Mouse (Mus musculus) heart, embryonic 15.5 days (tissue): ENCODE data around the gene Cdyl2. TPM values are rescaled to one million over a fixed set of nuclear protein-coding genes. Genes with fewer than 3 reads are reported as not detected.

Experiments used
- ATAC-seq: fragments of 200-750 bp; cut with Nextera tagmentation; replicated peaks from 2 replicates; pipeline ENCODE4 v1.8.0; 2017; ENCODE audit warnings: low read depth, moderate TSS enrichment; ENCODE audit not compliant: insufficient number of reproducible peaks, insufficient read depth, low FRiP score
- H3K27ac ChIP-seq: fragments of 300-500 bp; sonication (generic); 2 replicates; pipeline ENCODE4 v1.5.1; 2015; ENCODE audit warnings: mild to moderate bottlenecking, inconsistent platforms
- H3K27me3 ChIP-seq: fragments of 300-500 bp; sonication (generic); 2 replicates; pipeline ENCODE4 v1.6.1; 2015; ENCODE audit warnings: inconsistent platforms
- H3K36me3 ChIP-seq: fragments of 300-500 bp; sonication (generic); 2 replicates; pipeline ENCODE4 v1.6.1; 2015; ENCODE audit warnings: mild to moderate bottlenecking, inconsistent platforms
- H3K4me1 ChIP-seq: fragments of 300-500 bp; sonication (generic); replicated peaks from 2 replicates; pipeline ENCODE4 v1.6.1; 2015; ENCODE audit warnings: inconsistent platforms
- H3K4me2 ChIP-seq: fragments of 300-500 bp; sonication (generic); 2 replicates; pipeline ENCODE4 v1.6.1; 2015; ENCODE audit warnings: inconsistent platforms, mild to moderate bottlenecking, moderate library complexity
- H3K4me3 ChIP-seq: fragments of 300-500 bp; sonication (generic); 2 replicates; pipeline ENCODE4 v1.5.1; 2015; ENCODE audit warnings: mild to moderate bottlenecking, inconsistent platforms
- H3K9ac ChIP-seq: fragments of 300-500 bp; sonication (generic); 2 replicates; pipeline ENCODE4 v1.6.1; 2015; ENCODE audit warnings: mild to moderate bottlenecking, inconsistent platforms
- H3K9me3 ChIP-seq: fragments of 300-500 bp; sonication (generic); replicated peaks from 2 replicates; pipeline ENCODE4 v1.6.1; 2016; ENCODE audit warnings: inconsistent platforms
- WGBS: fragments of 180-500 bp; shearing (Covaris S2); methylation state at CpG from one replicate; pipeline ENCODE4 v1.1.7; 2015; ENCODE audit warnings: mixed read lengths; 5-methylcytosine and 5-hydroxymethylcytosine counted together
- polyA plus RNA-seq: library from polyadenylated mRNA; unstranded; fragments of >200 nt; fragmentation: Nextera tagmentation; extraction: Ambion mirVana; gene quantifications from 2 replicates; pipeline ENCODE4 v1.2.1, GENCODE M21; 2015

Gene Cdyl2
- polyA plus RNA-seq, 1 experiment from 2014 or later: 4.1 TPM

DNA sequence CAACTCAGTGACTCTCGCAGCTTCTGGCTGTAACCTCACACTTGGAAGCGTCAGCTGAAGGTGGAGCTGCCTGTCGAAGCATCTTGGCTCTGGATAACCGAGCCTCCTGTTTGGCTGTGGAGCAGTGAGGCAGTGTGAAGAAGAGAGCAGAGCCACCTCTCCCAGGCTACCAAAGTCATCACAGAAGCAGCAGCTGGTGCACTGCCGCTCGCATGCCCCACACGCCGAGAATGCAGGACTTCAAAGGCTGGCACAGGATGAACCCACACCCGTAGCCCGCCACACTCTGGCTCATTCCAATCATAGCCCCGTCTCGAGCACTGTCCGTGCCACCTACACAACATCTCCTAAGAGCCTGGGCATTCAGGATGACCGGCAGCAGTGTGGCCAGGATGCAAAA is 142.7 kb downstream of the Cdyl2 start:
- no peaks in the 10 kb centered on the region for H3K27me3 ChIP-seq
- no peaks in the 10 kb centered on the region for H3K9me3 ChIP-seq
- H3K4me2 ChIP-seq: no peak overlapping the region
- ATAC-seq: no peak
- no peak overlapping the region for H3K27ac ChIP-seq
- H3K9ac ChIP-seq: no peak overlapping the region
- 63% methylated on average over 14 of the region's 14 CpGs for WGBS
- no peaks in the 10 kb centered on the region for H3K4me1 ChIP-seq
- no peaks in the 10 kb centered on the region for H3K36me3 ChIP-seq
- no peak overlapping the region for H3K4me3 ChIP-seq

GRCm38 (mm10) chr8:116587616-116588468 is 144.9 kb downstream of the Cdyl2 start:
- H3K4me3 ChIP-seq: 0 out of 2 replicates have a peak overlapping the region, but pooled peaks have one; percentile 7
- H3K4me2 ChIP-seq: peak overlapping the region; percentile 28; the same call in 1 of the 2 replicates
- 68% methylated on average over 19 of the region's 19 CpGs for WGBS
- no peaks in the 10 kb centered on the region for H3K4me1 ChIP-seq
- ATAC-seq: 0 out of 2 replicates have a peak, but pooled peaks have one; percentile 12
- no peaks in the 10 kb centered on the region for H3K27me3 ChIP-seq
- H3K36me3 ChIP-seq: no peaks in the 10 kb centered on the region
- 0 out of 2 replicates have a peak overlapping the region, but pooled peaks have one; percentile 33 for H3K27ac ChIP-seq
- H3K9me3 ChIP-seq: no peaks in the 10 kb centered on the region
- H3K9ac ChIP-seq: no peak overlapping the region

DNA sequence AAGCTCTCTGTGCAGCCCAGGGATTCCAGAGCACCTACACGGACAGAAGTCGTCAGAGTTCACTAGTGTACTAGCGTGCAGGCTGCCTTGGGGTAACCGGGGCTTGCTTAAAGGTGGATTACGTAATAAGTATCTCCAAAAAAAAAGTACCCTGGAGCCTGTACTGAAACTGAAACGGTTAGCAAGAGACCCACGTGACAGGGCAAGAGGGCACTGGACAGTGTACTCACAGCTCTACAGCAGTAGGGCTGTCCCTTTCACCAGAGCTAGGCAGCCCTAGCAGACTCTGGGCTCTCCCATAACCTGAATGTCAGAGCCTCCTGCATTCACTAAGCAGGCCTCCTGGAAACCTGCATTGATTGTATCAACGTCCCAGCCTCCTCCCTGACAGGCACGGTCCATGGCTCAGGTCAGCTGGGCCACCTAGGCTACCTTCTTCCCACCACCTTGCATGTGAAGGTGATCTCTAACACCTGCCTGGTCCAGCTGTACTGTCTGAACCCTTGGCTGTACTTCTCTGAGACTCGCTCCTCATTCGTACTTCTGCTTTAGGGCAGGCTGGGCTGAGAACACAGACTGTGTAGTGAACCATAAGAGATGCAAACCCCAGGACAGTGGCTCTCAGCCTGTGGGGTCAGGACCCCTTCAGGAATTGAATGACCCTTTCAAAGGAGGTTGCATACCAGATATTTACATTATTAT is 151.3 kb downstream of the Cdyl2 start:
- Histone ChIP-seq H3K4me2 (no peak overlapping the region), H3K27me3 (no peaks in the 10 kb centered on the region), H3K9me3 (no peaks in the 10 kb centered on the region), H3K4me1 (no peaks in the 10 kb centered on the region), H3K27ac (no peak overlapping the region), H3K9ac (no peak overlapping the region), H3K4me3 (no peak overlapping the region), H3K36me3 (no peaks in the 10 kb centered on the region)
- 70% methylated on average over 11 of the region's 11 CpGs for WGBS
- no peak for ATAC-seq

- no peak overlapping the region for H3K4me2 ChIP-seq
- no peaks in the 10 kb centered on the region; the same call in 1 of the 2 replicates for H3K36me3 ChIP-seq
- H3K9me3 ChIP-seq: no peaks in the 10 kb centered on the region
- no peak overlapping the region for H3K4me3 ChIP-seq
- no peak overlapping the region for H3K27ac ChIP-seq
- no peak overlapping the region for H3K9ac ChIP-seq
- 84% methylated on average over 2 of the region's 2 CpGs for WGBS
- no peaks in the 10 kb centered on the region for H3K4me1 ChIP-seq
- no peak for ATAC-seq
- H3K27me3 ChIP-seq: no peaks in the 10 kb centered on the region
Measured at GRCm38 (mm10) chr8:116576732-116577131, 156.1 kb downstream of the Cdyl2 start.

- Histone ChIP-seq H3K9ac (no peak overlapping the region), H3K4me3 (no peak overlapping the region), H3K4me1 (no peaks in the 10 kb centered on the region), H3K9me3 (no peaks in the 10 kb centered on the region), H3K27me3 (no peaks in the 10 kb centered on the region), H3K4me2 (no peak overlapping the region), H3K36me3 (no peaks in the 10 kb centered on the region; the same call in 1 of the 2 replicates), H3K27ac (no peak overlapping the region)
- no peak for ATAC-seq
- WGBS: 85% methylated on average over 5 of the region's 5 CpGs
Measured at GRCm38 (mm10) chr8:116573085-116573484, 159.7 kb downstream of the Cdyl2 start.

GRCm38 (mm10) chr8:116552778-116553177 is 180.0 kb downstream of the Cdyl2 start:
- no peak for ATAC-seq
- no peak overlapping the region for H3K4me3 ChIP-seq
- WGBS: 74% methylated on average over 3 of the region's 3 CpGs

GRCm38 (mm10) chr8:116552255-116552654 is 180.5 kb downstream of the Cdyl2 start:
- H3K4me1 ChIP-seq: no peaks in the 10 kb centered on the region
- WGBS: 68% methylated on average over 6 of the region's 6 CpGs
- ATAC-seq: no peak
- no peak overlapping the region for H3K9ac ChIP-seq
- no peak overlapping the region for H3K4me3 ChIP-seq
- H3K27ac ChIP-seq: no peak overlapping the region
- H3K4me2 ChIP-seq: no peak overlapping the region
- H3K9me3 ChIP-seq: no peaks in the 10 kb centered on the region
- H3K27me3 ChIP-seq: no peaks in the 10 kb centered on the region
- H3K36me3 ChIP-seq: no peaks in the 10 kb centered on the region

More at GRCm38 (mm10) chr8:116552778-116553177, 180.0 kb downstream of the Cdyl2 start:
- no peaks in the 10 kb centered on the region for H3K4me1 ChIP-seq
- H3K27ac ChIP-seq: no peak overlapping the region
- H3K9me3 ChIP-seq: no peaks in the 10 kb centered on the region
- H3K9ac ChIP-seq: no peak overlapping the region
- no peaks in the 10 kb centered on the region for H3K27me3 ChIP-seq
- H3K4me2 ChIP-seq: no peak overlapping the region
- H3K36me3 ChIP-seq: no peaks in the 10 kb centered on the region

DNA sequence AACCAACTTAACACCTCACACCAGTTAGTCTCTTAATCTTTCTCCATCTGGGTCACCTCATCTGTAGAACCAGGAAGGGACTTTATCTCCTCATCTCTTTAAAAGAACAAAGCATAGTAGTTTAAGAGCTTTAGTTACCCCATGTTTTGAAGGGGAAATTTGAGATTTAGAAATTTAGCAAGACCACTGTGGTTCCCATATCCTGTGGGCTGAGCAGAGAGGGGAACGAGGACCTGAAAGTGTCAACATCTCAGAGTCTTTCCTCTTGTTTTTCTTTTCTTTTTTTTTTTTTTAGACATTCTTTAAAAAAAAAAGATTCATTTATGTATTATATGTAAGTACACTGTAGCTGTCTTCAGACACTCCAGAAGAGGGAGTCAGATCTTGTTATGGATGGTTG is 189.4 kb downstream of the Cdyl2 start:
- Histone ChIP-seq H3K27ac (no peak overlapping the region), H3K4me2 (no peak overlapping the region), H3K36me3 (no peaks in the 10 kb centered on the region), H3K4me3 (no peak overlapping the region), H3K9ac (no peak overlapping the region), H3K27me3 (no peaks in the 10 kb centered on the region), H3K9me3 (no peaks in the 10 kb centered on the region), H3K4me1 (no peaks in the 10 kb centered on the region)
- 57% methylated on average over 1 of the region's 1 CpGs for WGBS
- no peak for ATAC-seq

- H3K4me1 ChIP-seq: no peaks in the 10 kb centered on the region
- H3K36me3 ChIP-seq: no peaks in the 10 kb centered on the region
- no peak overlapping the region for H3K27ac ChIP-seq
- no peak overlapping the region for H3K4me3 ChIP-seq
- 60% methylated on average over 5 of the region's 5 CpGs for WGBS
- no peak for ATAC-seq
- H3K9me3 ChIP-seq: no peaks in the 10 kb centered on the region
- no peak overlapping the region for H3K9ac ChIP-seq
- H3K27me3 ChIP-seq: no peaks in the 10 kb centered on the region
- H3K4me2 ChIP-seq: no peak overlapping the region
Measured at GRCm38 (mm10) chr8:116542842-116543241, 189.9 kb downstream of the Cdyl2 start.

- Histone ChIP-seq H3K9ac (no peak overlapping the region), H3K36me3 (no peaks in the 10 kb centered on the region), H3K4me3 (no peak overlapping the region), H3K9me3 (no peaks in the 10 kb centered on the region), H3K4me2 (no peak overlapping the region), H3K4me1 (no peaks in the 10 kb centered on the region), H3K27me3 (no peaks in the 10 kb centered on the region), H3K27ac (no peak overlapping the region)
- 69% methylated on average over 1 of the region's 1 CpGs for WGBS
- no peak for ATAC-seq
Measured at GRCm38 (mm10) chr8:116540136-116540535, 192.7 kb downstream of the Cdyl2 start.

GRCm38 (mm10) chr8:116538763-116539162 is 194.0 kb downstream of the Cdyl2 start:
- Histone ChIP-seq H3K4me3 (no peak overlapping the region), H3K27me3 (no peaks in the 10 kb centered on the region), H3K27ac (no peak overlapping the region), H3K4me1 (no peaks in the 10 kb centered on the region), H3K9ac (no peak overlapping the region), H3K9me3 (no peaks in the 10 kb centered on the region), H3K4me2 (no peak overlapping the region), H3K36me3 (no peaks in the 10 kb centered on the region)
- no peak for ATAC-seq
- WGBS: 35% methylated on average over 7 of the region's 7 CpGs
